Mouse (Mus musculus): ENCODE results near the gene Naaladl1.

DNA sequence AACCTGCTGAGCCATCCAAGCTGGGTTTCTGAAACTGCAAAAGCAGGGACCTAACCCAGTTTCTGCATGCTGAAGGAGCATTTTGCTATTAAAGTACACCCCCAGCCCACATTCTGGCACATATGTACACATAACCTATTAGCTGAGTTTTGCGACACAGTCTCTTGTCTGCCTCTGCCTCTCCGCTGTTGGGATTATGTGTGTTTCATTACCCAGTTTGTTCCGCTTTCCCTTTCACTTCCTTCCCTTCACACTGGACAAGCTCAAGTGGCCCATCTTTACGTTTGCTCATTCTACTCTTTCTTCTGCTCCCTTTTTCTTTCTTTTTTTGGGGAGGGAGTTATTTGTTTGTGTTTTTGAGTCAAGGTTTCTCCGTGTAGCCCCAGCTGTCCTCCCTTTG lies 31.7 kb upstream of the Naaladl1 start:
- TF ChIP-seq ZNF384 (IDR thresholded peaks at IDR 0.05; ENCODE audit: low read depth, low read length) (no peak), CHD2 (IDR thresholded peaks at IDR 0.05; ENCODE audit: low read depth, low read length) (no peak), ZC3H11A (IDR thresholded peaks at IDR 0.05; ENCODE audit: borderline replicate concordance, low read depth, low read length) (no peak), HCFC1 (IDR thresholded peaks at IDR 0.05; ENCODE audit: borderline replicate concordance, insufficient read depth, low read length) (no peak), MAFK (IDR thresholded peaks at IDR 0.05; ENCODE audit: insufficient read depth, low read depth, low read length) (no peak)
